Mouse (Mus musculus) testis, postnatal 10 days (tissue): ENCODE results near the gene Pex26.

Experiments
- DNase-seq: peaks from one replicate; pipeline ENCODE4 v3.0.0; 2021; ENCODE audit warnings: low spot score

Gene Pex26

GRCm38 (mm10) chr6:121238209-121238608, 54.7 kb downstream of the Pex26 start:
- no peak for DNase-seq

GRCm38 (mm10) chr6:121241780-121242179, 58.3 kb downstream of the Pex26 start:
- no peak for DNase-seq

- DNase-seq: no peak
Observed at GRCm38 (mm10) chr6:121243161-121243560, 59.7 kb downstream of the Pex26 start.

GRCm38 (mm10) chr6:121245127-121246036, 61.9 kb downstream of the Pex26 start, which contains the start of gene Usp18:
Gene Usp18 (plus strand): TSS chr6:121245906.
- DNase-seq: peak; percentile 92

GRCm38 (mm10) chr6:121246037-121246361, 62.5 kb downstream of the Pex26 start:
- DNase-seq: no peak
